ENCODE assay signal across 31 mouse cellular contexts in genomic region chr16:94365435-94365834, GRCm38 (mm10). TPM values are rescaled to one million over a fixed set of nuclear protein-coding genes. Genes with fewer than 3 reads are reported as not detected.
"Had no signal": no experiment of that assay in that cellular context is flagged by ENCODE, and none has a peak within 500 bp of the region (broad histone marks: within the 10 kb centered on the region; RNA-seq: fewer than 3 reads in every experiment).

No protein-coding gene starts in this region.

- DNase-seq: left cerebral cortex, postnatal 4 days; liver; liver, embryonic 13.5 days; liver, postnatal 0 days; lung, adult 18-20 months; lung, adult 2 months; lung, embryonic 14.5 days; lung, postnatal 10 days; lung, postnatal 14 days; lung, postnatal 36 days; lung, postnatal 4 days; midbrain, embryonic 14.5 days had no signal

- H3K4me2 ChIP-seq: limb, embryonic 12.5 days; limb, embryonic 13.5 days; limb, embryonic 15.5 days; liver, embryonic 11.5 days; liver, embryonic 12.5 days; liver, embryonic 13.5 days; liver, embryonic 15.5 days; lung, embryonic 14.5 days; lung, embryonic 15.5 days; midbrain, embryonic 11.5 days; midbrain, embryonic 12.5 days; midbrain, embryonic 13.5 days; midbrain, embryonic 15.5 days had no signal

- H3K4me3 ChIP-seq: left cerebral cortex, adult 2 months; limb, embryonic 10.5 days; limb, embryonic 12.5 days; limb, embryonic 13.5 days; limb, embryonic 15.5 days; liver, embryonic 12.5 days; liver, embryonic 13.5 days; liver, embryonic 15.5 days; lung, embryonic 15.5 days; midbrain, embryonic 10.5 days; midbrain, embryonic 12.5 days; midbrain, embryonic 13.5 days; midbrain, embryonic 15.5 days had no signal

- H3K27me3 ChIP-seq: limb, embryonic 12.5 days; limb, embryonic 13.5 days; limb, embryonic 15.5 days; liver, embryonic 12.5 days; liver, embryonic 13.5 days; liver, embryonic 15.5 days; lung, embryonic 15.5 days; megakaryocyte, embryonic 14.5 days; midbrain, embryonic 12.5 days; midbrain, embryonic 13.5 days; midbrain, embryonic 15.5 days had no signal

- H3K36me3 ChIP-seq: liver, embryonic 12.5 days; liver, embryonic 13.5 days; liver, embryonic 15.5 days had no signal

- ATAC-seq: liver, embryonic 12.5 days; liver, postnatal 0 days; lung, postnatal 0 days; midbrain, embryonic 13.5 days; midbrain, embryonic 15.5 days; midbrain, embryonic 16.5 days had no signal

- H3K9ac ChIP-seq: limb, embryonic 12.5 days; limb, embryonic 13.5 days; limb, embryonic 15.5 days; liver, embryonic 12.5 days; liver, embryonic 13.5 days; liver, embryonic 14.5 days; liver, embryonic 15.5 days; liver, postnatal 0 days; lung, embryonic 14.5 days; lung, embryonic 15.5 days; midbrain, embryonic 12.5 days; midbrain, embryonic 13.5 days; midbrain, embryonic 15.5 days had no signal

- H3K27ac ChIP-seq: left cerebral cortex, adult 2 months; limb, embryonic 10.5 days; limb, embryonic 12.5 days; limb, embryonic 13.5 days; limb, embryonic 15.5 days; liver, embryonic 12.5 days; liver, embryonic 13.5 days; liver, embryonic 14.5 days; liver, embryonic 15.5 days; lung, embryonic 15.5 days; macrophage; midbrain, embryonic 10.5 days; midbrain, embryonic 12.5 days; midbrain, embryonic 13.5 days; midbrain, embryonic 15.5 days had no signal

- H3K9me3 ChIP-seq: limb, embryonic 10.5 days; limb, embryonic 12.5 days; limb, embryonic 13.5 days; limb, embryonic 15.5 days; liver, embryonic 12.5 days; liver, embryonic 13.5 days; liver, embryonic 15.5 days; lung, embryonic 15.5 days; megakaryocyte, embryonic 14.5 days; midbrain, embryonic 10.5 days; midbrain, embryonic 12.5 days; midbrain, embryonic 13.5 days; midbrain, embryonic 15.5 days had no signal

RNA-seq across cellular contexts. Expression of gene Ripply3, which starts 37.2 kb away (rescaled TPM):
- polyA plus RNA-seq: macrophage had no signal
